Mouse (Mus musculus): ENCODE data around the gene Il17ra. TPM values are rescaled to one million over a fixed set of nuclear protein-coding genes. Genes with fewer than 3 reads are reported as not detected.
A peak's percentile ranks its signal among the peaks of the same experiment; 100 is the strongest.

The Il17ra gene
- total RNA-seq, 2 experiments from 2014 or later = 14.8 to 19.7 TPM

- no peak overlapping the region for H3K27ac ChIP-seq
- DNase-seq (ENCODE audit: extremely low spot score in 1 of 2, low spot score in 2 of 2) = no peak
- no peak for TF ChIP-seq CTCF (IDR thresholded peaks at IDR 0.05)
- no peak overlapping the region for H3K4me3 ChIP-seq
- intact Hi-C loops (cut with DNase I) = no loop called here
Measured at GRCm38 (mm10) chr6:120461217-120461616, 1.8 kb upstream of the Il17ra start.

DNA sequence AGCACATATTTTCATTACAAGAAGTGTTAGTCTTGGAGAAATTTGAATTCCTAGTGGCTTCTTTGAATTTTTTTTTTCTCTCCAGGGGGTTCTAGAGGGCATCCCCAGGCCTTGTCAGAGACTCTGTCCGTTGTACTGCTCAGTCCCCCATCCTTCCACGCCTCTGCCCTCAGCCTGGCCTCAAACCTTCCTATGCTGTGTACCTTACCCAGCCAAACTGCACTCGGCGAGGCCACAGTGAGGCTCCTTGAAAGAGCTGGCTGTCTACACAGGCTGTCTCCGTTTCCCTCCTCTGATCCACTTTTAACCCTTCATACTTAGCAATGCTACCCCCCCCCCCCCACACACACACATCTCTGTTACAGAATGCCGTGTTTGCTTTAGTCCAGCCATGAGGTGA is 796 bp upstream of the Il17ra start:
- intact Hi-C loops (cut with DNase I) = no loop called here
- TF ChIP-seq CTCF (IDR thresholded peaks at IDR 0.05) = no peak
- no peak for DNase-seq (ENCODE audit: extremely low spot score in 1 of 2, low spot score in 2 of 2)
- no peak overlapping the region for H3K4me3 ChIP-seq
- H3K27ac ChIP-seq = no peak overlapping the region

GRCm38 (mm10) chr6:120463884-120464283 is 837 bp downstream of the Il17ra start:
- peak overlapping the region; percentile 70 for H3K4me3 ChIP-seq
- intact Hi-C loops (cut with DNase I) = no loop called here

GRCm38 (mm10) chr6:120464406-120464939 is 1.4 kb downstream of the Il17ra start:
- DNase-seq (ENCODE audit: extremely low spot score in 1 of 2, low spot score in 2 of 2) = no peak
- Histone ChIP-seq H3K27ac (no peak overlapping the region), H3K4me3 (peak overlapping the region; percentile 70)
- no peak for TF ChIP-seq CTCF (IDR thresholded peaks at IDR 0.05)
- intact Hi-C loops (cut with DNase I) = no loop called here

More at GRCm38 (mm10) chr6:120463884-120464283, 837 bp downstream of the Il17ra start:
- peak; percentile 8 for TF ChIP-seq CTCF (IDR thresholded peaks at IDR 0.05)
- H3K27ac ChIP-seq = peak overlapping the region; percentile 73
- no peak for DNase-seq (ENCODE audit: extremely low spot score in 1 of 2, low spot score in 2 of 2)

GRCm38 (mm10) chr6:120465393-120465792 is 2.3 kb downstream of the Il17ra start:
- intact Hi-C loops (cut with DNase I) = no loop called here
- TF ChIP-seq CTCF (IDR thresholded peaks at IDR 0.05) = no peak
- H3K27ac ChIP-seq = no peak overlapping the region

DNA sequence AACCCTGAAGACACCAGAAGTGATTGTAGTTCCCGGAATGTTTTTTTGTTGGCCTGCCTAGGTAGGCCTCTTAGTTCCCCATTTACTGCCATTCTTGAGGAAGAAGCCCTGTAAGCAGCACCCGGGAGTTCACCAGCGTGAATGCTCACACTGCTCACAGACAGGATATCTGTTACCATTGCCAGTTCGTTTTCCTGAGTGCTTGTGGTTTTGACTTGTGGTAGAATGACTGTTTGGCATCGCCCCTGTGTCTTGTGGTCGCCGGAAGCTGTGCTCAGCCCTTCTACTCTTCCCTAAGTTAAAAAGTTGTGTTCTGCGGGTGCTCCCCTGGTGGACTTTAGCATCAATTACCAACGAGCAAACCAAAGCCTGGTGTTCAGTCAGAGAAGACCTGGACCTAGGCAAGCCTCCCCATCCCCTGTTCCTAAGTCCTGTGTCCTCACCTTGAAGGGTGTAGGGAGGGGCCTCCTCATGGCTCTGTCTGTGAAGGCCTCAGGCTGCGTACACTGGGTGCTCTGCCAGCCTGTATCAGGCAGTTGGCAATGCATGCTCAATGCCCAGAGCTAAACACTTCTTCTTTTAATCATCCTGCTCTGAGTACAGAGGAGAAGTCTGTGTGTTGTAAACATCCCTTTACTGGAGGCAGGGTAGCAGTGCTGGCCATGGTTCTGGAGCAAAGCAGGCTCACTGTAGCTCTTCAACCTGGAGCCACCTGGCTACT is 3.7 kb downstream of the Il17ra start:
- Histone ChIP-seq H3K4me3 (no peak overlapping the region), H3K27ac (no peak overlapping the region)
- no peak for DNase-seq (ENCODE audit: extremely low spot score in 1 of 2, low spot score in 2 of 2)
- no peak; the same call in 1 of the 2 replicates for TF ChIP-seq CTCF (IDR thresholded peaks at IDR 0.05)
- intact Hi-C loops (cut with DNase I) = no loop called here

More at GRCm38 (mm10) chr6:120465393-120465792, 2.3 kb downstream of the Il17ra start:
- no peak overlapping the region for H3K4me3 ChIP-seq
- DNase-seq (ENCODE audit: extremely low spot score in 1 of 2, low spot score in 2 of 2) = no peak

GRCm38 (mm10) chr6:120468259-120468658 is 5.2 kb downstream of the Il17ra start:
- DNase-seq (ENCODE audit: extremely low spot score in 1 of 2, low spot score in 2 of 2) = no peak
- intact Hi-C loops (cut with DNase I) = no loop called here
- Histone ChIP-seq H3K27ac (no peak overlapping the region), H3K4me3 (no peak overlapping the region)
- no peak for TF ChIP-seq CTCF (IDR thresholded peaks at IDR 0.05)

- no peak for DNase-seq (ENCODE audit: extremely low spot score in 1 of 2, low spot score in 2 of 2)
- intact Hi-C loops (cut with DNase I) = no loop called here
- H3K27ac ChIP-seq = no peak overlapping the region
Measured at GRCm38 (mm10) chr6:120469268-120469667, 6.2 kb downstream of the Il17ra start.

DNA sequence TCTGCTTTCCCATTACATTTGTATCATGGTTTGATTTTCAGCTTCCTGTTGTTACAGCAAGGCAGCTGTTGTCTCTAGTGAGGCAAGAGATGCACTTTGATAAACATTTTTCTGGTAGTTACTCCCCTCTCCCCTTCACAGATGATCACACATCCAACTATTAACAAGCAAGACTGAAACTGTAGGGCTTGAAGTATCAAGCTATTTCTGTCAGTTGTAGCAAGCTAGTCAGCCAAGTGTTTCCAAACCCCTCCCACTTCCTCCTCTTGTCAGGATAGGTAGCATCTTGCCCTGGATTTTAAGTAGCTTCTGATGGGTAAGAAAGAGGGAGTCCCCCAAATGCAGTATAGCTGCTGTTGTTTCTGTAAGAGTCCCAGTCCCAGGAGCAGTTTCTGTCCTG is 6.7 kb downstream of the Il17ra start:
- no peak overlapping the region for H3K4me3 ChIP-seq
- intact Hi-C loops (cut with DNase I) = no loop called here
- no peak for TF ChIP-seq CTCF (IDR thresholded peaks at IDR 0.05)
- H3K27ac ChIP-seq = no peak overlapping the region
- no peak for DNase-seq (ENCODE audit: extremely low spot score in 1 of 2, low spot score in 2 of 2)

More at GRCm38 (mm10) chr6:120469268-120469667, 6.2 kb downstream of the Il17ra start:
- peak; percentile 20 for TF ChIP-seq CTCF (IDR thresholded peaks at IDR 0.05)
- H3K4me3 ChIP-seq = no peak overlapping the region

- TF ChIP-seq CTCF (IDR thresholded peaks at IDR 0.05) = no peak
- no peak for DNase-seq (ENCODE audit: extremely low spot score in 1 of 2, low spot score in 2 of 2)
- intact Hi-C loops (cut with DNase I) = no loop called here
- Histone ChIP-seq H3K4me3 (no peak overlapping the region), H3K27ac (peak overlapping the region; percentile 28; the same call in 1 of the 2 replicates)
Measured at GRCm38 (mm10) chr6:120470666-120471065, 7.6 kb downstream of the Il17ra start.

DNA sequence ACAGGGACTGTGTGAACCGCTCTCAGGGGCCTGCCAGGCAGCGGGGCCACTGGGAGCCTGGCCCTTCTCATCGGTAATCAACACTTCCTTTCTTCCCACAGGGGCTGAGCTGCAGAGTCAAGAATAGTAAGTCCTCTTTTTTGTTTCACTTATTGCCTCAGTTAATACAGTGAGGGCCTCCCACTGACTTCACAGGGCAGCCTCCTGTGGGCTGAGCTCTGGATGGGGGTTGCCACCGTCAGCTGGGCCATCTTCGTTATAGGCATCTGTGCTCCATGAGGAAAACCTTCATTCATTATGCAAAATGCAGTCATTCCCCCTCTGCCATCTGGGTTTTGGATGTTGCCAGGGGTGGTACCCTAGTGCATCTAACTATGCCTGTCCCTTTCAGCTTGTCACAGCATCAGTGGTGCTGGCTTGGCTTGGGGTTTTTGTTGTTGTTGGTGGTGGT is 9.0 kb downstream of the Il17ra start:
- H3K4me3 ChIP-seq = no peak overlapping the region
- peak overlapping the region; percentile 61 for H3K27ac ChIP-seq
- TF ChIP-seq CTCF (IDR thresholded peaks at IDR 0.05) = no peak
- intact Hi-C loops (cut with DNase I) = no loop called here
- peak in 1 of 2 experiments; percentile 36 for DNase-seq (ENCODE audit: extremely low spot score in 1 of 2, low spot score in 2 of 2)

GRCm38 (mm10) chr6:120472455-120473140 is 9.6 kb downstream of the Il17ra start:
- H3K27ac ChIP-seq = peak overlapping the region; percentile 61; the same call in 1 of the 2 replicates
- no peak for TF ChIP-seq CTCF (IDR thresholded peaks at IDR 0.05)
- intact Hi-C loops (cut with DNase I) = no loop called here
- no peak for DNase-seq (ENCODE audit: extremely low spot score in 1 of 2, low spot score in 2 of 2)
- no peak overlapping the region for H3K4me3 ChIP-seq
